Mouse (Mus musculus) forebrain, embryonic 13.5 days (tissue): ENCODE measurements around the gene Ankrd9. TPM values are rescaled to one million over a fixed set of nuclear protein-coding genes. Genes with fewer than 3 reads are reported as not detected.

ENCODE experiments used
- ATAC-seq: fragments of 200-750 bp; cut with Nextera tagmentation; 2 replicates; pipeline ENCODE4 v1.8.0; 2017
- H3K27ac ChIP-seq: fragments of 300-500 bp; sonication (generic); 2 replicates; pipeline ENCODE4 v1.5.1; 2015; ENCODE audit warnings: inconsistent platforms, mild to moderate bottlenecking, moderate library complexity
- H3K27me3 ChIP-seq: fragments of 300-500 bp; sonication (generic); 2 replicates; pipeline ENCODE4 v1.6.1; 2015; ENCODE audit warnings: mild to moderate bottlenecking, inconsistent platforms
- H3K36me3 ChIP-seq: fragments of 300-500 bp; sonication (generic); 2 replicates; pipeline ENCODE4 v1.6.1; 2015; ENCODE audit warnings: mild to moderate bottlenecking, inconsistent platforms; ENCODE audit not compliant: poor library complexity, severe bottlenecking
- H3K4me1 ChIP-seq: fragments of 300-500 bp; sonication (generic); 2 replicates; pipeline ENCODE4 v1.6.1; 2015; ENCODE audit warnings: inconsistent platforms
- H3K4me2 ChIP-seq: fragments of 300-500 bp; sonication (generic); 2 replicates; pipeline ENCODE4 v1.6.1; 2015; ENCODE audit warnings: inconsistent platforms, mild to moderate bottlenecking, moderate library complexity
- H3K4me3 ChIP-seq: fragments of 300-500 bp; sonication (generic); 2 replicates; pipeline ENCODE4 v1.5.1; 2015; ENCODE audit warnings: mild to moderate bottlenecking, inconsistent platforms
- H3K9ac ChIP-seq: fragments of 300-500 bp; sonication (generic); 2 replicates; pipeline ENCODE4 v1.6.1; 2015; ENCODE audit warnings: mild to moderate bottlenecking, inconsistent platforms
- H3K9me3 ChIP-seq: fragments of 300-500 bp; sonication (generic); replicated peaks from 2 replicates; pipeline ENCODE4 v1.6.1; 2016; ENCODE audit warnings: inconsistent platforms
- WGBS: fragments of 180-500 bp; shearing (Covaris S2); methylation state at CpG from one replicate; pipeline ENCODE4 v1.1.7; 2015; 5-methylcytosine and 5-hydroxymethylcytosine counted together
- polyA plus RNA-seq: library from polyadenylated mRNA; unstranded; fragments of >200 nt; fragmentation: Nextera tagmentation; extraction: Ambion mirVana; gene quantifications from 2 replicates; pipeline ENCODE4 v1.2.1, GENCODE M21; 2015

The Ankrd9 gene
- polyA plus RNA-seq, 1 experiment from 2014 or later, result 9.4 TPM

GRCm38 (mm10) chr12:111004142-111004541 lies 25.3 kb upstream of the Ankrd9 start:
- Histone ChIP-seq H3K4me3 (no peak overlapping the region), H3K27me3 (no peaks in the 10 kb centered on the region), H3K27ac (no peak overlapping the region), H3K4me1 (peaks cover 18% of the 10 kb centered on the region), H3K36me3 (no peaks in the 10 kb centered on the region), H3K4me2 (no peak overlapping the region), H3K9ac (no peak overlapping the region), H3K9me3 (no peaks in the 10 kb centered on the region)
- ATAC-seq, result no peak
- 81% methylated on average over 9 of the region's 9 CpGs for WGBS

- Histone ChIP-seq H3K4me1 (peaks cover under 1% of the 10 kb centered on the region; the same call in 1 of the 2 replicates), H3K4me2 (no peak overlapping the region), H3K36me3 (no peaks in the 10 kb centered on the region), H3K9ac (no peak overlapping the region), H3K27me3 (no peaks in the 10 kb centered on the region), H3K9me3 (peaks cover 6% of the 10 kb centered on the region; the same call in 1 of the 2 replicates), H3K27ac (no peak overlapping the region), H3K4me3 (no peak overlapping the region)
- WGBS, result 97% methylated on average over 7 of the region's 7 CpGs
- no peak for ATAC-seq
Observed at GRCm38 (mm10) chr12:111000956-111001355, 22.1 kb upstream of the Ankrd9 start.

GRCm38 (mm10) chr12:110999820-111000219 lies 21.0 kb upstream of the Ankrd9 start:
- Histone ChIP-seq H3K9me3 (peaks cover 6% of the 10 kb centered on the region; the same call in 1 of the 2 replicates), H3K36me3 (no peaks in the 10 kb centered on the region), H3K4me3 (no peak overlapping the region), H3K27me3 (no peaks in the 10 kb centered on the region), H3K9ac (no peak overlapping the region), H3K27ac (no peak overlapping the region), H3K4me2 (no peak overlapping the region), H3K4me1 (no peaks in the 10 kb centered on the region)
- 77% methylated on average over 2 of the region's 2 CpGs for WGBS
- no peak for ATAC-seq

GRCm38 (mm10) chr12:110998092-110998491 lies 19.3 kb upstream of the Ankrd9 start:
- Histone ChIP-seq H3K36me3 (no peaks in the 10 kb centered on the region), H3K9me3 (peaks cover 6% of the 10 kb centered on the region; the same call in 1 of the 2 replicates), H3K4me3 (no peak overlapping the region), H3K4me2 (no peak overlapping the region), H3K9ac (no peak overlapping the region), H3K4me1 (no peaks in the 10 kb centered on the region), H3K27me3 (no peaks in the 10 kb centered on the region), H3K27ac (no peak overlapping the region)
- no peak for ATAC-seq
- WGBS, result 95% methylated on average over 11 of the region's 11 CpGs

GRCm38 (mm10) chr12:110994666-110995065 lies 15.8 kb upstream of the Ankrd9 start:
- Histone ChIP-seq H3K27ac (no peak overlapping the region), H3K9ac (no peak overlapping the region), H3K4me2 (no peak overlapping the region), H3K36me3 (no peaks in the 10 kb centered on the region), H3K4me3 (no peak overlapping the region), H3K4me1 (peaks cover 13% of the 10 kb centered on the region; the same call in 1 of the 2 replicates), H3K9me3 (peaks cover 6% of the 10 kb centered on the region; the same call in 1 of the 2 replicates), H3K27me3 (no peaks in the 10 kb centered on the region)
- WGBS, result 40% methylated on average over 12 of the region's 12 CpGs
- no peak for ATAC-seq

GRCm38 (mm10) chr12:110993226-110993625 lies 14.4 kb upstream of the Ankrd9 start:
- H3K4me2 ChIP-seq, result no peak overlapping the region
- WGBS, result 92% methylated on average over 3 of the region's 3 CpGs
- H3K9me3 ChIP-seq, result peaks cover 6% of the 10 kb centered on the region; the same call in 1 of the 2 replicates
- H3K27ac ChIP-seq, result no peak overlapping the region
- no peak for ATAC-seq
- H3K4me3 ChIP-seq, result no peak overlapping the region
- no peak overlapping the region for H3K9ac ChIP-seq
- no peaks in the 10 kb centered on the region for H3K36me3 ChIP-seq
- peaks cover 13% of the 10 kb centered on the region; the same call in 1 of the 2 replicates for H3K4me1 ChIP-seq
- H3K27me3 ChIP-seq, result no peaks in the 10 kb centered on the region

- Histone ChIP-seq H3K27me3 (no peaks in the 10 kb centered on the region), H3K27ac (no peak overlapping the region), H3K4me1 (peaks cover 13% of the 10 kb centered on the region; the same call in 1 of the 2 replicates), H3K36me3 (no peaks in the 10 kb centered on the region), H3K4me2 (peak overlapping the region; percentile 61), H3K4me3 (peak overlapping the region; percentile 44; the same call in 1 of the 2 replicates), H3K9me3 (peaks cover 3% of the 10 kb centered on the region; the same call in 1 of the 2 replicates), H3K9ac (no peak overlapping the region)
- WGBS, result 79% methylated on average over 12 of the region's 12 CpGs
- no peak for ATAC-seq
Observed at GRCm38 (mm10) chr12:110992771-110993170, 13.9 kb upstream of the Ankrd9 start.

- H3K4me2 ChIP-seq, result peak overlapping the region; percentile 61
- peak overlapping the region; percentile 63; the same call in 1 of the 2 replicates for H3K27ac ChIP-seq
- peak; percentile 89 for ATAC-seq
- WGBS, result 0% methylated on average over 24 of the region's 24 CpGs
- H3K9ac ChIP-seq, result peak overlapping the region; percentile 63
- H3K4me1 ChIP-seq, result peaks cover 13% of the 10 kb centered on the region; the same call in 1 of the 2 replicates
- H3K9me3 ChIP-seq, result no peaks in the 10 kb centered on the region
- peak overlapping the region; percentile 44 for H3K4me3 ChIP-seq
- H3K27me3 ChIP-seq, result no peaks in the 10 kb centered on the region
- H3K36me3 ChIP-seq, result no peaks in the 10 kb centered on the region
Observed at GRCm38 (mm10) chr12:110992128-110992553, 13.3 kb upstream of the Ankrd9 start.

GRCm38 (mm10) chr12:110991361-110992127 lies 12.7 kb upstream of the Ankrd9 start:
- peak overlapping the region; percentile 63; the same call in 1 of the 2 replicates for H3K27ac ChIP-seq
- no peaks in the 10 kb centered on the region for H3K9me3 ChIP-seq
- peak overlapping the region; percentile 61 for H3K4me2 ChIP-seq
- whole genome bisulfite sequencing, result 3% methylated on average over 23 of the region's 23 CpGs
- peak; percentile 88 for ATAC-seq
- H3K9ac ChIP-seq, result peak overlapping the region; percentile 63
- peak overlapping the region; percentile 44 for H3K4me3 ChIP-seq
- H3K27me3 ChIP-seq, result no peaks in the 10 kb centered on the region
- H3K4me1 ChIP-seq, result peaks cover 13% of the 10 kb centered on the region; the same call in 1 of the 2 replicates
- no peaks in the 10 kb centered on the region for H3K36me3 ChIP-seq

GRCm38 (mm10) chr12:110990500-110990899 lies 11.7 kb upstream of the Ankrd9 start:
- 95% methylated on average over 7 of the region's 7 CpGs for WGBS
- no peak for ATAC-seq
- H3K4me2 ChIP-seq, result no peak overlapping the region

GRCm38 (mm10) chr12:110989409-110989808 lies 10.6 kb upstream of the Ankrd9 start:
- Histone ChIP-seq H3K9ac (no peak overlapping the region), H3K36me3 (no peaks in the 10 kb centered on the region), H3K4me3 (no peak overlapping the region), H3K4me2 (no peak overlapping the region), H3K27me3 (no peaks in the 10 kb centered on the region), H3K9me3 (no peaks in the 10 kb centered on the region), H3K27ac (no peak overlapping the region), H3K4me1 (peaks cover 13% of the 10 kb centered on the region; the same call in 1 of the 2 replicates)
- no peak for ATAC-seq
- 91% methylated on average over 3 of the region's 3 CpGs for WGBS

More at GRCm38 (mm10) chr12:110990500-110990899, 11.7 kb upstream of the Ankrd9 start:
- Histone ChIP-seq H3K4me3 (no peak overlapping the region), H3K36me3 (no peaks in the 10 kb centered on the region), H3K9me3 (no peaks in the 10 kb centered on the region), H3K4me1 (peaks cover 13% of the 10 kb centered on the region; the same call in 1 of the 2 replicates), H3K27me3 (no peaks in the 10 kb centered on the region), H3K9ac (no peak overlapping the region), H3K27ac (no peak overlapping the region)
